Mouse (Mus musculus): ENCODE results near the gene Aen.
A peak's percentile ranks its signal among the peaks of the same experiment; 100 is the strongest.

The Aen gene

DNA sequence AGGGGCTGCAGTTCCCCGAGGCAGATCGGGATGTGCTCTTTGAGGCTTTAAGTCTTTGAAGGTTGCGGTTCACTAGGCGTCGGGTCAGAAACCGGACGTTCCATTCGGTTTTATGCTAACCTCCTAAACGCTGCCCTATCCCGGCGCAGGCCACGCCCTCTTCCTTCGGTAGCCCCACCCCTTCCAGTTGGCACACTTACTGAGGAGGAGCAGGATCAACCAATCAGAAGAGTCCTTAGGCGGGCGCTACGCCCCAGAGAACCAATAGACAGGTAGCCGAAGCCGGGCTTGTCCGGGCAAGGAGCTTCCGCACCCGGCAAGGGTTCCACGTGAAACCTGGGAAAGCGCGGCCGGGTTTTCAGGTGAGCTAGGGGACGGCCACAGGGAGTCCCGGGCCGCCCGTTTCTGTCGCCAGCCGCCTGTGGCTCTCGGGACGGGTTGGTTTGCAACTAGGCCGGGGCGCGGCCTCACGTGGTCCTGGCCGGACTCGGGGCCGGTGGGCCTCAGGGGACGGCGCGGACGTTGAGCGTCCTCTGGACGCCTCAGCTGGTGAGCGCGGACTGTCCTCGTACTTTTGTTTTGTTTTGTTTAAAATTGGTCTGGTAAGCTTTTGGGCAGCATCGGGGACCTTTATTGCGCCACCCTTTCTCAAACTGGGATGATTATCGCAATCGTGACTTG lies at the start of gene Aen:
Gene Aen, plus strand, starts transcription at position 202 of the 681 bp plus-strand sequence.
- DNase-seq, result peak; percentile 100

DNA sequence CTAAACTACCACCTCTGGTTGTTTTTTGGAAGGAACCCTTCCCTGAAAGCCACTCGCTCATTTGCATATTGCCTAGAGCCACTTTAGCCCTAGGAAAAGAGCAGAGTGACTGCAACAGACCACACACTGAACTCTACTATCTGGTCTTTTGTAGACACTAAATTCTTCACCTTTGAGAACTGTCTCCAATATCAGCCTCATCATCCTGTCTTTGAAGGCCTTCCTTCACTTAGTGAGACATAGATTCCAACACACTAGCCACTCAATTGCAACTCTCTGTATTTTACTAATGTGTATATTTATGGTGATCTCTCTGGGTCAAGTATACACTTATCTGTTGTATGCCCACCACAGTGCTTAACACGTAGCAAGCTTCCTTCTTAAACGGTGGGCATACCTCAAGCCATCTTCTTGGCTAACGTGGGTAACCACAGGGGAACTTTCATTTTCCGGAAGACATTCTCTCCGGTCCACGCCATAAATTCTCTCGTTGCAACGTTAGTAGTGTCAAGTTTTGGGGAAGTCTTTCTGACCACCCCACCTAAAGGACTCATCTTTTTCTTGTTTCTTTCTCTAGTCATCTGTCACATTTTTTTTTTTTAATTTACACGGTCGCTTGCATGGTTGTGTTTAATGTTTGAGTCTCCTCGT lies 49.5 kb upstream of the Aen start:
- no peak for DNase-seq

DNA sequence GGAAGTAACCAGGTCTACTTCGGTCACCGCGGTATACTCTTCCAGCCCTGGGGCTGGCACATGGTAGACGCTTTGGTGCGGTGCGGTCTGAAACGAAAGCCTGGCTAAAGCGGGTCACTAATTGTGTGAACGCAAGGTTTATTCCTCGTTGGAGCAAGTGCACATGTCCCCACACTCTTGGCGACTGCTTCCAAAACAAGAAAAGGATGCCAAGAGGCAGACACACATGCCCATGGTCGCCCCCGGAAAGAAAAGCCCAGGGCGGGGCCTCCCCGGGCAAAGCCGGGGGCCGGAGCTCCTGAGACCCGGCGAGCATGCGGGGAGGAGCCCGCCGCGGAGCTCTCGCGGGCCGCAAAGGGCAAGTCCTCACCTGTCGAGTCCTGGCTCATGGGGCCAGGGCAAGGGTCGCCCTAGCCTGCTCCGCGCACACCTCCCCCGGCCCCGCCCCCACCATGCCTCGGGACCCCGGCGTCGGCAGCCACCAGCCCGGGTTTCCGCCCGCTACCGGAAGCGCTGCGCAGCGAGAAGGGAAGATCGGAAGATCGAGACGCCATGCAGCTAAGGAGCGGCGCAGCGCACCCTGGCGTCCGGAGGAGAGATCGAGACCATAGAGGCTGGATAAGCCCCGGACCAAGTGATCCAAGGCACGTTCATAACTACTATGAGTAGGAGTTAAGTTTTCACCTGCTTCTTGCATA lies 48.8 kb upstream of the Aen start, which contains the start of gene Det1:
Gene Det1, minus strand, starts transcription at position 527 of the 698 bp plus-strand sequence.
- peak; percentile 95 for DNase-seq

DNA sequence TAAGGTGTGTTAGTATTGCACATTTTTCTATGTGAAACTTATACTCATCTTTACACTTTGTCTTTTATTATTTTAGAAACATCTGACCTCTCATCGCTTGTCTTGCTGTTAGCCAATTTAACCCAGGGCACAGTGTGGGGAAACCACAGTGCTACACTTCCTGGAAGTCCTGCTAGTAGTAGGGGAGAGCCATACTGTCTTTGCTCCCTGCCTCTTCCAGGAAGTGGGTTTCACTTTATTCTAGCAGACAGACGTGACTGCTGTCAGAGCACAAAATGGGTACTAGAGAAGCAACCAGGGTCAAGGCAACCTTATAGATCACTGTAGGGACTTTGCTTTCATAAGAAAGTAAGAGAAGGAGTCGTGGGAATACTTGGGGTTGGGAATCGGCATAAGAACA lies 41.6 kb upstream of the Aen start:
- no peak for DNase-seq

GRCm38 (mm10) chr7:78855044-78855655 lies 40.5 kb upstream of the Aen start:
- no peak for DNase-seq

DNA sequence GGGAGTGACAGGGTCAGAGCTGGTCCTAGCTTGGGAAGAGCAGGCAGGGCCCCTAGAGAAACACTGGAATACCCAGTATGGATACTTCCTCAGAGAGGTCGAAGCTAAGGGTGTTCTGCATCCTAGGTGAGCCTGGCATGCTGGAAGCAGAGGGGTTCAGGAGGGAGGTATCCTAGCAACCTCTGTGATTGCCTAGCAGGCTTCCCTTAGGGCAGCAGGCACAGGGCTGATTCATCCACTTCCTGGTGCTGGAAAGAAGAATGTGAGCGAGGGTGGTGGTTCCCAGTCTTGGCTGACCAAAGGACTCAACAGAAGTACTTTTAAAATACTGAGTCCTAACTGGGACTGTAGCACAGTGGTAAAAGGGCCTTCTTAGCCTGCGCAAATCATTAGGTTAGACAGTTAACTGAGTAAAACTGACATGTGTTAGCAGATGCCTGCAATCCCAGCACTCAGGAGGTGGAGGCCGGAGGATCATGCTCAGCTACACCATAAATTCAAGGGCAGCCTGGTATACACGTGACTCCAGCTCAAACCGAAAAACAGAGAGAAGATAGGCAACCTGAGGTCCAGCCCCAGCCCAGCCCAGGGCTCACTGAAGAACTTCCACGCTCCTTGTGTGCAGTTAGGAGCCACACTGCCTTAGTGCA lies 31.7 kb upstream of the Aen start:
- no peak for DNase-seq

DNA sequence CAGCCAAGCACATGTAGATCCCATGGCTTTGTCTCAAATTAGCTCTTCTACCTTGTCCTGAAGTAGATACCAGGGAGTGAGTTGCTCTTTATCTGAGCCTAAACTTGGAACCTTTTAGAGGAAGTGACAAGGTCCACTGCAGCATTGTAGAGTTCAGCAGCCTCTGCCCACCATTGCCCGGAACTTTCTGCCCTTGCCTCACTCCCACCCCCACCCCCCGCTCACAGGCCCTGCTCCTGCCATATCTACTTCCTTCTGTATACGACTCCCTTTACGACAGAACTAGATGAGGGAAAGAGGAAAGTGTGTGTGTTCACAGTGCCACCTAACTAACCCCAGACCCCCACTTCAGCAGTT lies 31.2 kb upstream of the Aen start:
- DNase-seq, result no peak

GRCm38 (mm10) chr7:78865212-78865949 lies 30.3 kb upstream of the Aen start:
- DNase-seq, result no peak

DNA sequence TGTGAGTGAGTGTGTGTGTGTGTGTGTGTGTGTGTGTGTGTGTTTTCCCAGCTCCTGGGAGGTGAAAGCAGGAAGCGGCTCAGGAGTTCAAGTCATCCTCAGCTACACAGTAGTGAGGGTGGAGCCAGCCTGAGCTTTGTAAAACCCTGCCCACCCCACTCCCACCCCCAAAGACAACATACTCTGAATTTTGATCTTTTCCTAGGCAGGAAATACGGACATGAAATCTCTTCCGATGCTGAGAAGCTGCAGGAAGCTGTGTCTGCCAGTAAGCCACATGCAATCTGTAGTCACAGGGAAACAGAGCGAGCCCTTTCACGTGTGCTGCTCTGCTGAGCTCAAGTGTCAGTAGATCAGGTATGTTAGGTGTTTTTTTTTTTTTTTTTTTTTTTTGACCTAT lies 26.9 kb upstream of the Aen start:
- DNase-seq, result no peak

DNA sequence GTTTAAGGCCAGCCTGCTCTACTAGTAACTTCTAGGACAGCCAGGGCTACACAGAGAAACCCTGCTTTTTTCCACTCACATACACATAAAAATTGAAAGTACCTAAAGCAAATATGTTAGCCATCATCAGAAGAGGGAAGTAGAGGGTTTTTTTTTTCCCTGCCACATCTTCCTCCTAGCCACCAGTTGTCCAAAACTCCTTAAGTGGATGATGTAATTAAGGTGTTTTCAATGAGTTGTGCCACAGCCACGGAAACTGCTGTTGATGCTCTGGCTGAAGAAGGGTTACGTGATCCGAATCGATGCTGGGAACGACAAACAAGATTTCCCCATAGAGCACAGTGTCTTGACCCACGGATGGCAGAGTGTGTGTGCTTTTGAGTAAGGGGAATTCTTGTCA lies 23.3 kb upstream of the Aen start:
- no peak for DNase-seq

- DNase-seq, result no peak
Observed at GRCm38 (mm10) chr7:78872831-78873230, 22.8 kb upstream of the Aen start.

DNA sequence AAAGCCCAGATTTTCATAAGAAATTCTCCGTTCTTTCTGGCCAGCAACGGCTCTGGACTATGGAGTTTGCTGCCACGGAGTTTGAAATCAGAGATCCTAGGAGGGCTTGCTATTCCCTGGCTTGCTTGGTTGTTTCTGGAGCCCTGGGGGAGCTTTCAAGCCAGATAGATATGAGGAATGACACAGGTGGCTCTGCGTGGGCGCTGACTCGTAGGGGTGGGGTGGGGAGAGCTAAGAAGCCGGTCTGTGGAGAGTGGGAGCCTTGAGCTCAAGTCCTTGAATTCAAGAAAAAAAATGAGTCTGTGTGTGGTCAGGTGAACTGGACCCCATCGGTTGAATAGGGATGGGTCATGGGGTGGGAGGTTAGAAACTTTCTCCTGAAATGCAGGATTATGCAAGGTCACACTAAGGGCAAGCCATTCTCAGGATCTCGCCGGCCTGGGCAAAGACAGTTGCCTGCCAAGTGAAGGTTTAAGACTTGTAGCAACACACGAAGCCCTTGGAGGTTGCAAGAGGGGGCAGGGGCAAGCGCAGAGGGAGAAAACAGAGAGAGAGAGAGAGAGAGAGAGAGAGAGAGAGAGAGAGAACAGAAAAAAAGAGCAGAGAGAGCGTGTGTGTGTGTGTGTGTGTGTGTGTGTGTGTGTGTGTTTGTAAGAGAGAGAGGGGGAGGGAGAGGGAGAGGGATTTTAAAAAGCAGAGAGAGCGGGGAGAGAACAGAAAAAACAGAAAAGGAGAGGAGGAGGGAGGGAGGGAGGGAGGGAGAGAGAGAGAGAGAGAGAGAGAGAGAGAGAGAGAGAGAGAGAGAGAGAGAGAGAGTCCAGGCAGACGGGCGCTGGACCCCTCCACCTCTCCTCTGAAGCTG lies 13.8 kb upstream of the Aen start:
- DNase-seq, result no peak

DNA sequence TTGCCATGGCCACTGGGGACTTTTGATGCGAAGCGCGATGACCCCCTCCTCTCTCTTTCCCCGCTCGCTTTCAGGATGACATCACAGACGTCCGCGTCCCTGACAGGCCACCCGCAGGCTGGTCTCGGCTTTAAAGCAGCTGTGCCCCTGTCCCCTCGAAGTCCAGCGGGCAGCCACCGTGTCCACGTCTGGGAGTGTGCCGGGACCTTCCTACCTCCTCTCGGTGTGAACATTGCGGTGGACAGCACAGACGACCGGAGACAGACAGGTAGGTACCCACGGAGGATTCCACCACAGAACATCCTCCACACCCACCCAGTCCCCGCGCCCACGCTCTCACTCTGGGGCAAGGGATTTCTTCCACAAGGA lies 13.2 kb upstream of the Aen start:
- DNase-seq, result no peak

DNA sequence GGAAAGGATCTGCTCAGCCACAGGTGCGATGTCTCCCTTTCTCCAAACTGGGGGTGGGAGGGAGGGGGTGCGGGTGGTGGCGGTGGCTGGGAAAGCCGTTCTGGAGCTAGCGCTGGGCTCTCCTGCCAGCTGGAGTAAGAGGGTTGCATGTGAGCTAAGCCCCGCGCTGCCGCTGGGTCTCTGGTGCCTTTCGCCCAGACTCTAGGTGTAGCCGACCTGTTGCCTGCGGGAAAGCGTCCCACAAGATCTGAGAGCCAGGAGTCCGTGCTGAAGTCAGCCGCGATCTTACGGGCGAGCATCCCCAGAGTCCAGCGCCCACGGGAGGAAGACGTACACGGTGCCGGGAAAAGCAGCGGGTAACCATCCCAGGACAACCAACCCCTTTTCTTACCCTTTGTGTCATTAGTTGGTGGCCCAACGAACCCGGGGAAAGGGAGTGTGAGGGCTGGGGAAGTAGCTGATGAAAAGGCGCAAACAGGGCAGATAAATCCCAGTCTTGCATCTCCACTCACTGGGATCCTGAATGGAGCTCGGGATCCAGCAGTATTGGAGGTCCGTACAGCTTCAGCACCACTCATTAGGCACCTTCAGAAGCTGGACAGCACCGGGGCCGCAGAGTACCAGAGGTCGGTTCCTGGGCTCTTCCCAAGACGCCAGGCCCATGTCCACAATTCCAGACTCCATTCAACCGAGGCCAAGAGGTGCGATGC lies 12.5 kb upstream of the Aen start:
- DNase-seq, result no peak

DNA sequence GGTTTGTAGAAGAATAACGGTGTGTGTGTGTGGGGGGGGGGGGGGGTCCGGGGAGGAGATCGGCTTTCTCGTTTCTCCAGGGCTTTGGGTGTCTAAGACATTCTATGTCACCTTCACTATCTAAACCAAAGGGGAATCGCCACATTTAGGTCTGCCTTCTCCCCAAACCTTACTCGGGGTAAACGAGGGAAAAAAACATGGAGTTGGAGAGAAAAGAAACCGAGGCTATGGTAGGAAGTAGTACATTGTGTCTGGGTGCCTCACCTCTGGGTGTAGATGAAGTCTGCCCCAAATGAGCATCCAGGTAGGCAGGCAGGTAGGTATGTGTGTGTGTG lies 12.0 kb upstream of the Aen start:
- DNase-seq, result no peak

GRCm38 (mm10) chr7:78884139-78884538 lies 11.5 kb upstream of the Aen start:
- no peak for DNase-seq

GRCm38 (mm10) chr7:78885404-78885803 lies 10.2 kb upstream of the Aen start:
- no peak for DNase-seq

DNA sequence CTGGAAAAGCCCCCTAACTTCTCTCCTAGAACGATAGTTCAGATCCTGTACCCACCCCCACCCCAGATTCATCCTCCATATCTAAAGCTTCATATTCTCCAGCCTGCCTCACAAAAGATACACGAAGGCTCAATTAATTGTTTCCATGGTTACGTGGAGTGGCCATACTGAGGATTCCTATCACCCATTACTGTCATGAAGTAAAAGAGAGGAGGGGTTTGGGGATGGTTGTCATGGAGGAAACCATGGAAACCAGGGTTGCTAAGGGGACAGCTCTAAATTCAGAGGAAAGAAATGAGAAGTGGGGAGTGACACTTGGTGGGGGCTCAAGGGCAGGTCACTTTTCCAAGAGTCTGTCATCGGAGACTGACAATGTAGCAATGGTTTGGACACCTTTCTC lies 9.2 kb upstream of the Aen start:
- DNase-seq, result no peak

GRCm38 (mm10) chr7:78887431-78887842 lies 8.2 kb upstream of the Aen start:
- no peak for DNase-seq

DNA sequence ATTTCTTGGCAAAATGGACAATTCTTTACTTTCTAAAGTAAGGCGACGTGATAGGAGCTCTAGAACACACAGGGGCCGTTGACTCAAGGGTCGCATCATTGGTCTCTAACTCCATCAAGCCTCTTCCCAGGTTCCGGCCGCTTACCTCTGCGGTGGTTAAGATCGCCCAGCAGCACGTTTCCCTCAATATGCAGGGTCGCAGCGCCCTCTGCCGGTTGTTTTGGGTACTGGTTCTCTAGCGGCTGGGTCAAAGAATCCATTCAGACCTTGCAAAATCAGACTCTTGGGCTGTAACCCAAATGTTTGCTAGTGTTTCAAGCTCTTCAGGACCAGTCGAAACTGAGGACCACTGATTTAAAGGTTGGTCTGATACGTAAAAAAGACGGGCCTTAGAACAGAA lies 5.0 kb upstream of the Aen start:
- DNase-seq, result peak; percentile 90

DNA sequence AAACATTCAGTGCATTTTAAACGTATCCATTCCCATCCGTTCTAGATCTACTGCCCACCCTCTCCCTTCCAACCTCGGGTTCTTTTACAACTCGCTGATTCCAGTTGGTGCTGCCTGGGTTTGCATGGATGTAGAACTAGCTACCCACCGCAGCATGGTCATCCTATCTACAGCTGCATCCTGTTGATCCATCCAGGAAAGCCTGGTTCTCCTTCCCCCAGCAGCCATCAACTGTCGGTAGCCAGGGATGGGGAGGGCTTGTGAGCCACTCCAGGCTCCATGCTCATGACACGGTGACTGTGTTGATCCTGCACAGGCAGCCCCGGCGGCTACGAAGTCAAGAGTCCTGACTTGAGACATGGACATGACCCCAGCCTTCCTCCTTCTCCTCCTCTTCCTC lies 1.7 kb upstream of the Aen start:
- no peak for DNase-seq

Data from lung, postnatal 36 days (tissue).